Mouse (Mus musculus) forebrain, embryonic 14.5 days (tissue): ENCODE results near the gene Hoxd12. TPM values are rescaled to one million over a fixed set of nuclear protein-coding genes. Genes with fewer than 3 reads are reported as not detected.

Experiments
- ATAC-seq: fragments of 200-750 bp; cut with Nextera tagmentation; 2 replicates; pipeline ENCODE4 v1.8.0; 2017; ENCODE audit warnings: mild to moderate bottlenecking, moderate library complexity
- DNase-seq: peaks from one replicate; pipeline ENCODE4 v3.0.0-alpha.2; 2015; ENCODE audit warnings: low spot score
- H3K27ac ChIP-seq: fragments of 300-500 bp; sonication (generic); 2 replicates; pipeline ENCODE4 v1.5.1; 2014; ENCODE audit warnings: low read depth, mild to moderate bottlenecking, control low read depth, low read length, moderate library complexity
- H3K27me3 ChIP-seq: fragments of 300-500 bp; sonication (generic); replicated peaks from 2 replicates; pipeline ENCODE4 v1.6.1; 2014; ENCODE audit warnings: low read length, control low read depth, mixed read lengths; ENCODE audit not compliant: control insufficient read depth, insufficient read depth
- H3K36me3 ChIP-seq: fragments of 300-500 bp; sonication (generic); 2 replicates; pipeline ENCODE4 v1.6.1; 2014; ENCODE audit warnings: low read length, control low read depth; ENCODE audit not compliant: control insufficient read depth, insufficient read depth
- H3K4me1 ChIP-seq: fragments of 300-500 bp; sonication (generic); 2 replicates; pipeline ENCODE4 v1.6.1; 2014; ENCODE audit warnings: antibody characterized with exemption, low read length, control low read depth; ENCODE audit not compliant: control insufficient read depth, insufficient read depth
- H3K4me2 ChIP-seq: fragments of 300-500 bp; sonication (generic); 2 replicates; pipeline ENCODE4 v1.6.1; 2014; ENCODE audit warnings: mild to moderate bottlenecking, control low read depth, low read length
- H3K4me3 ChIP-seq: fragments of 300-500 bp; sonication (generic); 2 replicates; pipeline ENCODE4 v1.5.1; 2014; ENCODE audit warnings: low read depth, low read length, control low read depth
- H3K9ac ChIP-seq: fragments of 300-500 bp; sonication (generic); 2 replicates; pipeline ENCODE4 v1.6.1; 2014; ENCODE audit warnings: mild to moderate bottlenecking, low read length, control low read depth, moderate library complexity
- H3K9me3 ChIP-seq: fragments of 300-500 bp; sonication (generic); replicated peaks from 2 replicates; pipeline ENCODE4 v1.6.1; 2016; ENCODE audit warnings: low read length, control low read depth, mixed read lengths; ENCODE audit not compliant: control insufficient read depth
- WGBS: fragments of 180-500 bp; shearing (Covaris S2); extraction: QIAGEN DNeasy Blood & Tissue Kit; methylation state at CpG from one replicate; pipeline ENCODE4 v1.1.7; 2014; 5-methylcytosine and 5-hydroxymethylcytosine counted together
- polyA plus RNA-seq: library from polyadenylated mRNA; unstranded; fragments of >200 nt; fragmentation: Nextera tagmentation; extraction: Ambion mirVana; gene quantifications from 2 replicates; pipeline ENCODE4 v1.2.1, GENCODE M21; 2014

Gene Hoxd12
- polyA plus RNA-seq, 1 experiment from 2014 or later: not detected

DNA sequence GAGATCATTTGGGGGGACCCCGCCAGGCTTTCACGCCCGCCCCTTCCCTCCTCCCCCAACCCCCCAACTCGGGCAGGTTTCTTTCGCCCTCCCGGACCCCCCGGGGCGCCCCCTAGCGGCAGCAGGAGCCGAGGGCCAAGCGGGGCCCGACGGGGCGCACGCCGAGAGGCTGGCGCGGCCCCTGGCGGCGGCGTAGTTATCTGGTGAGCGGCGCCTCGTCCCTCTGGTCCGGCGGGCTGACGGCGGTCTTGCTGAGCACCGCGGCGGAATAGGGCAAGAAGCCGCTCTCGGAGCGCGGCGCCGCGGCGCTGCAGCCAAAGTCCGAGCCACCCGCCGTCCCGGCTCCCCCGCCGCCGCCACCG lies 19.4 kb upstream of the Hoxd12 start:
- Histone ChIP-seq H3K4me2 (peak overlapping the region; percentile 46), H3K36me3 (no peaks in the 10 kb centered on the region), H3K4me1 (no peaks in the 10 kb centered on the region; the same call in 1 of the 2 replicates), H3K9ac (no peak overlapping the region), H3K4me3 (peak overlapping the region; percentile 21), H3K27me3 (peaks cover 62% of the 10 kb centered on the region), H3K27ac (no peak overlapping the region), H3K9me3 (no peaks in the 10 kb centered on the region)
- peak; percentile 27 for DNase-seq
- WGBS: 1% methylated on average over 38 of the region's 47 CpGs
- peak; percentile 49; the same call in 1 of the 2 replicates for ATAC-seq

DNA sequence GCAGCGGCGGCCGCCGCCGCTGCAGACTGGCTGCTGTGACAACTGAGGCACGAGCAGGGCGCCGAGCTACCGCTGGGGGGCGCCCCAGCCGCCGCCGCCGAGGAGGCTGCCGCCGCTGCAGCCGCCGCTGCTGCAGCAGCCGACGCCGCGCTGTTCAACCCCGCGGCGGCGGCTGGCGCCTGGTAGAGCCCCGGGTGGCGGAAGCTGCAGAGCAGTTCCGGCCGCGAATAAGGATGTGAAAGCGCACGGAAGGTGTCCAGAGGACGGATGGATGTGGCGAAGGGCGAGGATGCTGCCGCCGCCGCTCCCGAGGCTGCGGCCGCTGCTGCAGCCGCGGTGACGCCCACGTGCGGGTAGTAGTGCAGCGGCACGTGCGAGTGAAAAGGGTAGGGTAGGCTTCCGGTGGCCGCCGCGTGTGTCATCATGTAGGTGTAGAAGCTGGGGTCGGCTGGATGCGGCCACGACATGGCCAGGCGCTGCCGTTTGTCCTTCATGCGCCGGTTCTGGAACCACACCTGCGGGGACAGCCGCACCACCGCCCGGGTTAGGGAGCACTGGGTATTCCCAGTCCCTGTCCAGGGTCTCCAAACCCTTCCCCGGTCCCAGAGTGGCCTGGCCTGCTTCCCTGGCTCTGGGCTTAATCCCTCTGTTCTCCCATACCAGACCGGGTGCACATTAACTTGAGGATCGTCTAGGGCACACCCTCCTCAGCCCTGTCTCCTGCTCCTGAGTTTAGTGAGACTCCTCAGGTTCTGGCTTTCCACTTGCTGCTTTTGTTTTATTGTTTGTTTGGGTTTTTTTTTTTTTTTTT lies 18.8 kb upstream of the Hoxd12 start:
- H3K4me1 ChIP-seq: no peaks in the 10 kb centered on the region; the same call in 1 of the 2 replicates
- H3K27ac ChIP-seq: no peak overlapping the region
- DNase-seq: no peak
- WGBS: 1% methylated on average over 60 of the region's 69 CpGs
- peaks cover 62% of the 10 kb centered on the region for H3K27me3 ChIP-seq
- no peaks in the 10 kb centered on the region for H3K36me3 ChIP-seq
- no peaks in the 10 kb centered on the region for H3K9me3 ChIP-seq
- peak; percentile 35; the same call in 1 of the 2 replicates for ATAC-seq
- peak overlapping the region; percentile 13; the same call in 1 of the 2 replicates for H3K9ac ChIP-seq
- H3K4me3 ChIP-seq: peak overlapping the region; percentile 21
- H3K4me2 ChIP-seq: peak overlapping the region; percentile 46

DNA sequence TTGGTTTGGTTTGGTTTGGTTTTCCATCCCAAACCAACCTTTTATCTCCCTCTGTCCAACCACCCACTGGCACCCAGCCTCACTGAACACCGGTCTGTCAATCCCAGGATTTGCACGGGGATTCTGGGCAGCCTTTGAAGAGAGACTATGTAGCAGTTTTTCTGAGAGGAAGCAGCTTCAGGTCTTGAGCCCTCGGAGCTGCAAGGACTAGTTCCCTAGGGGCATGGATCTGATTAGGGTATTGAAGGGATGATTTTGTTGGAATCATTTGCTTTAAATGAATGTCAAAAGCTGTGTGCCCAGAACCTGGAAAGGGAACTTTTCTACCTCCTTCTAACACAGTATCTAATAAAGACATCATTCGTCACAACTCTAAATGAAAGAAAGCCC lies 18.2 kb upstream of the Hoxd12 start:
- no peak overlapping the region for H3K4me2 ChIP-seq
- no peak overlapping the region for H3K9ac ChIP-seq
- ATAC-seq (no peak), DNase-seq (no peak)
- H3K27me3 ChIP-seq: peaks cover 64% of the 10 kb centered on the region
- no peaks in the 10 kb centered on the region for H3K9me3 ChIP-seq
- H3K4me3 ChIP-seq: no peak overlapping the region
- no peaks in the 10 kb centered on the region; the same call in 1 of the 2 replicates for H3K4me1 ChIP-seq
- whole genome bisulfite sequencing: 2% methylated on average over 4 of the region's 4 CpGs
- H3K36me3 ChIP-seq: no peaks in the 10 kb centered on the region
- no peak overlapping the region for H3K27ac ChIP-seq

DNA sequence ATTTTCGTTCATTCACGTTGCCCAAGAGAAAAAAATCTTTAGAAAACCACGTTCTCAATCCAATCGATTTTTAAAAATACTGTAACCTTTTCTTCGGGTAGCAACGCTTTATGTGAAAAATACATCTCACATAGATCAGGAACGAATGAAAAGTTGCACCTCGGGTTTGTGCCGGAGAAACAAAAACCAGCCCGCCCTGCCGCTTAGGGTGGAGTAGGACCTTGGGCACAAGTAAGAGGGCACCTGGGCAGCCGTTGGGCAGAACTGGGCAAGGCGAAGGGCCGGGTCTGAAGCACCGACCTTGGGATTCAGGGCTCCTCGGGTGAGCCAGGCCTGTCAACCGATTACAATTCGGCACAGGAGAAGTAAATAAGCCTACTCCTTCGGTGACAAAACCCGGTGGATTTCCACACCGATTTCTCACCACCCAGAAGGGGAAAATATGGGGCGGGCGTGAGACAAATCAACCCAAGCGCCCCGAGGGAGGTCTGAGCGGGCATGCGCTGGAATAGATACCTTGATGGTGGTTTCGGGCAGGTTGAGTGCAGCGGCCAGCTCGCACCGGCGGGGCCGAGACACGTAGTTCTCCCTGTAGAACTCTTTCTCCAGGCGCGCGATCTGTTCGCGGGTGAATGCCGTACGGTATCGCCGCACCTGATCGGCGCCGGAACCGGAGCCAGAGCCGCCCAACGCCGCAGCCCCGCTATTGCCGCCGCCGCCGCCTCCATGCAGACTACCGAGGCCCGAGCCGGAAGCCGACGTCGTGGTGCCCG lies 17.4 kb upstream of the Hoxd12 start:
- Histone ChIP-seq H3K27me3 (peaks cover 64% of the 10 kb centered on the region), H3K9ac (no peak overlapping the region), H3K27ac (no peak overlapping the region), H3K4me2 (no peak overlapping the region), H3K36me3 (no peaks in the 10 kb centered on the region), H3K4me3 (no peak overlapping the region), H3K9me3 (no peaks in the 10 kb centered on the region), H3K4me1 (no peaks in the 10 kb centered on the region; the same call in 1 of the 2 replicates)
- DNase-seq: peak; percentile 31
- WGBS: 2% methylated on average over 62 of the region's 62 CpGs
- ATAC-seq: no peak

DNA sequence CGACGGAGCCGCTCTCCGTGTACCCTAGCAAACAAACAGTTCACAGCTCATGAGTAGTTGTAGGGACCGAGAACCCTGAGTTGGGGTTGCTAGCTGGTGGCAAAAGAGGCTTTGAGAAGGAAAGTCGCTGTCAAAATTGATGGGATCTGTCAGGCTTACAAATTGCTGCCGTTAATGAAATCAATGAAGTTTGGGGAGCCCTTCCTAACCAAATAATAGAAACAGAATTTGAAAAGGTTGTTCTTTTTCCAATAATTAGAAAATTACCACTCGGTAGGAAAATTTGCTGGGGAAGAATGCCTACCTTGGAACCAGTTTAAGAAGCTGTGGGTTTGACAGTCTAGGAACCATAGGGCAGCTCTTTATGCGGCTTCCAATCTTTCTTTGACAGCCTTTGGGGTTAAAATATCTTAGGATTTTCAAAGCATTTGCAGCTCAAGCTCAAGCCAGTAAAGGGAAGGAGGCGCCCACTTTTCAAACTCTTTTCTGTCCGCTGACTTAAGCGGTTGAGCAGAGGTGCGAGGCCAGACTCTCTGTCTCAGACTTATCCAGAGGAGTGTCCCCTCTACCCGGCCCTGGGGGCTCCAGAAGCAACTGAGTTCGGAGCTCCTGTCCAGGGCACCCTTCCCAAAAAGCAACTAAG lies 16.7 kb upstream of the Hoxd12 start:
- peak; percentile 30 for DNase-seq
- Histone ChIP-seq H3K9me3 (no peaks in the 10 kb centered on the region), H3K4me3 (no peak overlapping the region), H3K9ac (no peak overlapping the region), H3K27me3 (peaks cover 69% of the 10 kb centered on the region), H3K4me2 (no peak overlapping the region), H3K4me1 (no peaks in the 10 kb centered on the region; the same call in 1 of the 2 replicates), H3K27ac (no peak overlapping the region), H3K36me3 (no peaks in the 10 kb centered on the region)
- under 1% methylated on average over 15 of the region's 15 CpGs for WGBS
- ATAC-seq: no peak

DNA sequence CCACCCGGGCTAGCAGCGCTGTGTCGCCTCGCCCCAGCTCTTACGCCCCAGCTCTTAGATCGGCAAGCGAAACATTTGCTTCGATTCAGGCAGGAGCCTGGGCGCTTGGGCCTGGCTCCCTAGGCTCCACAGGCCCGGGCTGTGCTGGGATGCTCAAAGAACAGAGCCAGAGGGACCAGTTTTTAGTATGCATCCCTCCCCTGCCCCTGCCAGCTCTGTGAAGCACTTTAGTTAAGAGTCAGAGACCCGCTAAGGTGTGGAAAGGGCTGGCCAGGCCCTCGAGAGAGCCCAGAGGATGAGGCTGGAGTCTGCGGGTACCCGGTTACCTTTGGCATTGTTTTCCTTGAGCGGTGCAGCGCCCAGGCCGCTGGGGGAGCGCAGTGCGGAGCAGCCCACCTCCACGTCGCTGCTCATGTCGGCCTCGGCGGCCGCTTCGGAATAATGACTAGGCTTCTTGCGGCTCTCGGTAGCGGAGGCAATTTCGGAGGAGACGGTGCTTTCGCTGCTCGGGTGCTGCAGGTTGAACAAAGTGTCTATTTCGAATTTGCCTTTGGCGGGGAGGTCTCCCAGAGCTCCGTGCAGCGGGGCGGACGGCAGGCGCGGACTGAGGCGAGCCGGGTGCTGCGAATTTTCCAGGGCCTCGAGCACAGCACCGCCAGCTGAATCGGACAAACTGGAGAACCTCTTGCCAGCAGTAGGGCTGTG lies 16.0 kb upstream of the Hoxd12 start:
- WGBS: under 1% methylated on average over 47 of the region's 47 CpGs
- Histone ChIP-seq H3K9ac (no peak overlapping the region), H3K27ac (no peak overlapping the region), H3K4me3 (no peak overlapping the region), H3K27me3 (peaks cover 71% of the 10 kb centered on the region), H3K36me3 (no peaks in the 10 kb centered on the region), H3K9me3 (no peaks in the 10 kb centered on the region), H3K4me2 (no peak overlapping the region), H3K4me1 (no peaks in the 10 kb centered on the region; the same call in 1 of the 2 replicates)
- DNase-seq (no peak), ATAC-seq (no peak)

DNA sequence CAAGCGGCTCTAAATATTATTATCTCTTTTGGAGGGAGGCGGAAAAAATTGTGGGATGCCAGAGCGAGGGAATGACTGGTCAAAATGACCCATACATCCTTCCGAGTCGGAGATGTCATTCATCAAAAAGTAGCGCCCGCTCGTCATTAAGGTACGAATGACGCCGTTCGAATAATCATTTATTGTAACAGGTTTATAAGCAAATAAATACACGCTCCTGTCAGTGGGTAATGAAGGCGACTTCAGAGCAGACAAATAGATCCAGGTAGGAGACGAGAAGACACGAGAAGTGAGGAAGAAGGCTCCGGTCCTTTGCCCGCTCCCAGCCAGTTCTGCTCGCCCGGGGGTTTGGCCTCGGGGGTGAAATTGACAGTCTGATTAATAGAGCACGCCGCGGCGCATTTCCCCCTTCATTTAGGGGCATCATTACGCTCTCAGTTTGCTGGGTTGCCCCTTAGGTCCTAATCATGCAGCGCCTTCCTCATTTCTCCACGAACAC lies 15.3 kb upstream of the Hoxd12 start, which contains the start of gene Evx2:
Gene Evx2 (minus strand): TSS at position 51 of the 499 bp plus-strand sequence.
- Histone ChIP-seq H3K36me3 (no peaks in the 10 kb centered on the region), H3K9ac (no peak within 1 kb of the TSS), H3K27ac (no peak within 1 kb of the TSS), H3K4me1 (no peaks in the 10 kb centered on the region; the same call in 1 of the 2 replicates), H3K27me3 (peaks cover 71% of the 10 kb centered on the region), H3K4me3 (no peak within 1 kb of the TSS), H3K9me3 (no peaks in the 10 kb centered on the region), H3K4me2 (no peak within 1 kb of the TSS)
- ATAC-seq (no peak), DNase-seq (no peak)
- 1% methylated on average over 28 of the region's 28 CpGs for WGBS
